Mouse (Mus musculus): ENCODE measurements around the gene Smcr8.

DNA sequence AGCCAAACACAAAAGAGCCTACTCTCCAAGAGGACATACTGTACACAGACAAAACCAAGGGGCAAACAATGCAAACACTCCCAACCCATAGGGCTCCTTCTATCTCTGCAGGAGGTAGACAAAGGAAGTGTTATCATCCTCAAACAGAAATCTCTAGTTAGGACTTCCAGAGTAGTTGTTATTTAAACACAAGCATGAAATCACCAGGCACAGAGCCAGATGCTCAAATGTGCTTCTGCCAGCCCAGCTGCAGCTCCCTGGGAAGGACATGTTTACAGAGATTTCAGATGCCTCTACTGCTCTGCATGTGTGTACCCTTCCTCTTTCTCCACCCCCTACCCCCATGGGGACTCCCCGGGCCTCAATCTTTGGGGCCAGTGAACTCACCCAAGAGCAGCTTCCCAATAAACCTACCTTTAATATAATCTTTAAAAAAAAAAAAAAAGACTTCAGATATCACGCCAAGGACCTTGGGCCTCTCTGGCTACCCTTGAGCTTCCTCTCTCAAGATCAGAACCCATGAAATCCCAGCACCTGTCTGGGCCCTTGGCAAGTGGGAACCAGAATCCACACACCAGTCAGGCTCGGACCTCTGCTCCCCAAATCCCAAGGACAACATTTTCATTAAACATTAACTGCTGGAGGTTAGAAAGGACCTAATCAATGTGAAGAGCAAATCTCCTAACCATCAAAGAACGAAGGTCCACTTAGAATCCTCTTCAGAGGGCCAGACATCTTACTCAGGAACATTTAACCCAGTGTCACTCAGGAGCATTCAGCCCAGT lies 31.2 kb downstream of the Smcr8 start:
- TF ChIP-seq MAX (IDR thresholded peaks at IDR 0.05) (no peak), USF1 (IDR thresholded peaks at IDR 0.05; ENCODE audit: low read depth) (no peak), CTCF (IDR thresholded peaks at IDR 0.05; ENCODE audit: control insufficient read depth, insufficient read depth, insufficient read length) (no peak)

Data from C2C12 (cell line).